Mouse (Mus musculus): ENCODE measurements around the gene Gm17604.

DNA sequence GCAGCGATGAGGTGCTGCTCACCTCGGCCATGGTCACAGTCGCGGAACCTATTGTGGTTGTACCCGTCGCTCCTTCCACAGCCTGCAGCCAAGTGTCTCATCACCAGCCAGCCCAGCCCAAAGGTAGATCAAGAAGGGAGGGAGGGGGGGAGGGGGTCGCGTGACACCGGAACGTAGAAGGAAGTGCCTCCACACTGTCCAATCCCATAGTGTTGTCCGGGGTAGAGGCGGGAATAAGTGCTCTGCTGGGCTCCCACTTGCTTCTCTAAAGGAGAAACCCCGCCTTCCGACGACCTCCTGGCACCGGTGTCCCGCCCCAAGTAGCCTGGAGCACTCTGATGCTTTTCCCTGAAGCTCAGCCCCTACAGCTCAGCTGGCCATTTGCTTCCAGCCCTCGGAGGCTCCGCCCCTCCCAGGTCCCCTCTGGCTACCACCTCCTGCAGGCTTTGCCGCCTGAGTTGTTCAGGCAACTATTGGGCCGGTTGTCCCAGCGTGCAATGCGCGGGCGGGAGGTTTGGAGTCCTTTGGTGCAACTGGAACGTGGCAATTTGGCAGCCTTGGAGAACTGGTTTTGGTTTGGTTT, 24.3 kb downstream of the Gm17604 start, which contains the start of the genes Mospd2 and Fancb:
- TF ChIP-seq HCFC1 (IDR thresholded peaks at IDR 0.05; ENCODE audit: borderline replicate concordance, insufficient read depth, low read length) = no peak
- TF ChIP-seq ZC3H11A (IDR thresholded peaks at IDR 0.05; ENCODE audit: borderline replicate concordance, low read depth, low read length) = no peak
- TF ChIP-seq CHD2 (IDR thresholded peaks at IDR 0.05; ENCODE audit: low read depth, low read length) = no peak
- no peak for TF ChIP-seq MAFK (IDR thresholded peaks at IDR 0.05; ENCODE audit: insufficient read depth, low read depth, low read length)

All from ES-E14 (cell line).